Mouse (Mus musculus) liver, embryonic 14.5 days (tissue): ENCODE results near the gene Chpf.
A peak's percentile ranks its signal among the peaks of the same experiment; 100 is the strongest.

Source experiments
- CTCF ChIP-seq: IDR thresholded peaks from 2 replicates; pipeline ENCODE4 v1.5.1; 2016; ENCODE audit warnings: antibody characterized with exemption, low read depth, control low read depth
- EP300 ChIP-seq: IDR thresholded peaks from 2 replicates; pipeline ENCODE4 v1.6.1; 2016; ENCODE audit warnings: antibody characterized with exemption, low read depth

DNA sequence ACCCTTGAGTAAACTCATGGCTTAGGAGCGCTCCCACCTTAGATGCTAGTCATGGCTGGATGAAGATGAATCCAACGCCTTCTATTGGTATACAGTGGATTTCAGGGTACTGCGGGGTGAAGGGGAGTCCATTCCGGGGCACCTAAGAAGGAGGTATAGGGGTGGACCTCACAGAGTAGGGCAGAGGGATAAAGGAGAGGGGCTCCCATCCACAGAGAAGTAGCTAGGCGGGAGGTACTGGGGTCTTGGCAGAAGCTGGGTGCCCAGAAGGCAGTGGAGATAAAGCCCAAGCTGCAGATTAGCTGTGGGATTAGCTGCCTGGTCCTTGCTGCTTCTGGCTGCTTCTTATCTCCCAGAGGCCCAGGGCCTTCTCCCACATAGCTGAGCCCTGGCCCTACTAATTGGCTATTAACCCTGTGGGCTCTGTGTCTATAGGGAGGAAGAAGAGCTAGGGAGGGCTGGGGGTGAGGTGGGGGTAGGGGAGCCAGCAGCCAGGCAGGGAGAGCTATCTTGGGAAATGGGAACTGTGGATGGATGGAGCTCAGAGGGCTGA is 15.4 kb downstream of the Chpf start:
- TF ChIP-seq CTCF (no peak), EP300 (peak; percentile 70)
